Mouse (Mus musculus) heart, adult 2 months (tissue): Measurements from ENCODE around the gene Gria2.

Experiments used
- EP300 ChIP-seq: fragments of 200-500 bp; IDR thresholded peaks from 2 replicates; pipeline ENCODE4 v1.6.1; 2011; ENCODE audit warnings: low read depth, low read length, control low read depth; ENCODE audit not compliant: insufficient read depth
- POLR2A ChIP-seq: fragments of 200-500 bp; IDR thresholded peaks from 2 replicates; pipeline ENCODE4 v1.6.1; 2011; ENCODE audit warnings: mild to moderate bottlenecking, low read depth, low read length, control low read depth; ENCODE audit not compliant: insufficient read depth

GRCm38 (mm10) chr3:80708992-80709391 is 93.6 kb downstream of the Gria2 start:
- TF ChIP-seq POLR2A: no peak
- TF ChIP-seq EP300: no peak
